In the genomic region with DNA sequence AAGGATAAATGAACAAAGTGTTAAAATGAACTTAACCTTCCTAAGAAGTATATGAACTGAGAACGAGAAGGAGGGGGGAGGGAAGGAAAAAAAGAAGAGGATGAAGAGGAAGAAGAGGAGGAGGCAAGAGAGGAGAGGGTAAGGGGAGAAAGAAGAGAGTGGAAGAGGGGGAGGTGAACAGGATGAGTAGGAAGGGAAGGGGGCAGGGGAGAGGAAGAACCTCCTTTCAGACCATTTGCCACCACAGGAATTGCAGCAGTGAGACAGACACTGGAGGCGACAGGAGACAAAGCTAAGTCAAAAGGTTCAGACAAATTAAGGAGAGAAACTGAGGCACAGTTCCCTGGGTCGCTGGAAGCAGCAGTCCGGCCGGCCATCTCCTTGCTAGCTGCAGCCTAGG, we compare ENCODE assay signal across 7 mouse cellular contexts. TPM values are rescaled to one million over a fixed set of nuclear protein-coding genes. Genes with fewer than 3 reads are reported as not detected.
DNase-seq lines count a peak whose midpoint lies in the region; ATAC-seq and TF ChIP-seq lines count a peak whose summit lies in the region.

No protein-coding gene starts in this region.

- TF ChIP-seq CTCF in forebrain, postnatal 0 days (IDR thresholded peaks at IDR 0.05; ENCODE audit: low read depth) = no peak

- peaks cover 6% of the 10 kb centered on the region; the same call in 1 of the 2 replicates for H3K4me1 ChIP-seq in lung, embryonic 16.5 days (replicated peaks; ENCODE audit: control insufficient read depth, insufficient read depth, low read length)
- H3K4me1 ChIP-seq in forebrain, postnatal 0 days (ENCODE audit: insufficient read depth) = no peaks in the 10 kb centered on the region
- H3K4me1 ChIP-seq in limb, embryonic 15.5 days = peaks cover 7% of the 10 kb centered on the region
- H3K4me1 ChIP-seq in stomach, embryonic 15.5 days = 0 out of 2 replicates have a peak, but pooled peaks cover 4% of the 10 kb centered on the region

- peak overlapping the region; percentile 31 for H3K4me3 ChIP-seq in lung, embryonic 16.5 days (ENCODE audit: low read length)
- peak overlapping the region; percentile 23 for H3K4me3 ChIP-seq in forebrain, postnatal 0 days (ENCODE audit: low read depth, low read length)
- H3K4me3 ChIP-seq in limb, embryonic 15.5 days = peak overlapping the region; percentile 27
- H3K4me3 ChIP-seq in stomach, embryonic 15.5 days (replicated peaks) = peak overlapping the region; percentile 24

- no peak overlapping the region for H3K27ac ChIP-seq in lung, embryonic 16.5 days (ENCODE audit: low read length)
- H3K27ac ChIP-seq in forebrain, postnatal 0 days (ENCODE audit: low read depth, low read length) = no peak overlapping the region
- H3K27ac ChIP-seq in limb, embryonic 15.5 days = no peak overlapping the region
- H3K27ac ChIP-seq in stomach, embryonic 15.5 days = no peak overlapping the region

- H3K9ac ChIP-seq in lung, embryonic 16.5 days (ENCODE audit: low read length) = no peak overlapping the region
- H3K9ac ChIP-seq in forebrain, postnatal 0 days = no peak overlapping the region
- no peak overlapping the region for H3K9ac ChIP-seq in limb, embryonic 15.5 days
- H3K9ac ChIP-seq in stomach, embryonic 15.5 days = no peak overlapping the region

- no peaks in the 10 kb centered on the region for H3K27me3 ChIP-seq in lung, embryonic 16.5 days (ENCODE audit: control insufficient read depth, insufficient read depth, low read depth, low read length)
- 0 out of 2 replicates have a peak, but pooled peaks cover 3% of the 10 kb centered on the region for H3K27me3 ChIP-seq in forebrain, postnatal 0 days (ENCODE audit: insufficient read depth, low read length)
- peaks cover 3% of the 10 kb centered on the region; the same call in 1 of the 2 replicates for H3K27me3 ChIP-seq in limb, embryonic 15.5 days
- 0 out of 2 replicates have a peak, but pooled peaks cover 7% of the 10 kb centered on the region for H3K27me3 ChIP-seq in stomach, embryonic 15.5 days (replicated peaks)

- no peak for DNase-seq in lung, postnatal 25 days (ENCODE audit: low spot score)
- no peak for DNase-seq in forebrain, postnatal 0 days
- DNase-seq in gastrocnemius, adult 18-20 months (ENCODE audit: low spot score) = no peak
- no peak for DNase-seq in left cerebral cortex, adult 11 months (ENCODE audit: low spot score)

- ATAC-seq in lung, embryonic 16.5 days (ENCODE audit: low read depth) = no peak
- peak; percentile 15; the same call in 1 of the 2 replicates for ATAC-seq in forebrain, postnatal 0 days
- no peak for ATAC-seq in limb, embryonic 15.5 days (ENCODE audit: insufficient number of reproducible peaks, low FRiP score, low TSS enrichment, low read depth)
- ATAC-seq in stomach, embryonic 15.5 days (ENCODE audit: insufficient read depth, low FRiP score, low read depth) = no peak

- H3K4me2 ChIP-seq in lung, embryonic 16.5 days (ENCODE audit: low read depth, low read length) = peak overlapping the region; percentile 65
- H3K4me2 ChIP-seq in forebrain, postnatal 0 days (ENCODE audit: low read depth) = peak overlapping the region; percentile 60
- H3K4me2 ChIP-seq in limb, embryonic 15.5 days = peak overlapping the region; percentile 50
- peak overlapping the region; percentile 60 for H3K4me2 ChIP-seq in stomach, embryonic 15.5 days

- H3K36me3 ChIP-seq in lung, embryonic 16.5 days (ENCODE audit: control insufficient read depth, insufficient read depth, low read length) = no peaks in the 10 kb centered on the region
- H3K36me3 ChIP-seq in forebrain, postnatal 0 days (ENCODE audit: insufficient read depth) = no peaks in the 10 kb centered on the region
- H3K36me3 ChIP-seq in limb, embryonic 15.5 days = no peaks in the 10 kb centered on the region
- no peaks in the 10 kb centered on the region for H3K36me3 ChIP-seq in stomach, embryonic 15.5 days

- WGBS in lung, embryonic 16.5 days = 13% methylated on average over 5 of the region's 5 CpGs
- 18% methylated on average over 5 of the region's 5 CpGs for WGBS in forebrain, postnatal 0 days
- WGBS in limb, embryonic 15.5 days = 24% methylated on average over 5 of the region's 5 CpGs
- WGBS in stomach, embryonic 15.5 days = 16% methylated on average over 5 of the region's 5 CpGs

- H3K9me3 ChIP-seq in lung, embryonic 16.5 days (ENCODE audit: control insufficient read depth, low read length) = no peaks in the 10 kb centered on the region
- no peaks in the 10 kb centered on the region for H3K9me3 ChIP-seq in forebrain, postnatal 0 days (ENCODE audit: low read length)
- no peaks in the 10 kb centered on the region for H3K9me3 ChIP-seq in limb, embryonic 15.5 days
- no peaks in the 10 kb centered on the region for H3K9me3 ChIP-seq in stomach, embryonic 15.5 days

RNA-seq across cellular contexts. Expression of a gene that starts 0.3 kb away (rescaled TPM):
- polyA plus RNA-seq in lung, embryonic 16.5 days (2015; fragmentation: Nextera tagmentation; extraction: Ambion mirVana) = 19.8 and 21.0 TPM in 2 replicates
- total RNA-seq in forebrain, postnatal 0 days (2014; rRNA removed) = 4.7 and 9.8 TPM in 2 replicates
- polyA plus RNA-seq in forebrain, postnatal 0 days (2015; fragmentation: Nextera tagmentation; extraction: Ambion mirVana) = 3.2 and 4.8 TPM in 2 replicates
- polyA plus RNA-seq in limb, embryonic 15.5 days (2015; fragmentation: Nextera tagmentation; extraction: Ambion mirVana) = 0.10 and 0.33 TPM in 2 replicates
- 0.12 and 0.40 TPM in 2 replicates for polyA plus RNA-seq in stomach, embryonic 15.5 days (2015; fragmentation: Nextera tagmentation; extraction: Ambion mirVana)
- not detected for total RNA-seq in gastrocnemius, adult 18-20 months (2021)
